Mouse (Mus musculus) forebrain, embryonic 12.5 days (tissue): ENCODE data around the gene Mtr. TPM values are rescaled to one million over a fixed set of nuclear protein-coding genes. Genes with fewer than 3 reads are reported as not detected.

ENCODE experiments used
- ATAC-seq: fragments of 200-750 bp; cut with Nextera tagmentation; 2 replicates; pipeline ENCODE4 v1.8.0; 2017; ENCODE audit warnings: moderate TSS enrichment; ENCODE audit not compliant: low FRiP score
- H3K27ac ChIP-seq: fragments of 300-500 bp; sonication (generic); 2 replicates; pipeline ENCODE4 v1.5.1; 2016; ENCODE audit warnings: mild to moderate bottlenecking
- H3K27me3 ChIP-seq: fragments of 300-500 bp; sonication (generic); 2 replicates; pipeline ENCODE4 v1.6.1; 2016; ENCODE audit warnings: mild to moderate bottlenecking
- H3K36me3 ChIP-seq: fragments of 300-500 bp; sonication (generic); replicated peaks from 2 replicates; pipeline ENCODE4 v1.6.1; 2016; ENCODE audit warnings: mild to moderate bottlenecking
- H3K4me1 ChIP-seq: fragments of 300-500 bp; sonication (generic); 2 replicates; pipeline ENCODE4 v1.6.1; 2016
- H3K4me2 ChIP-seq: fragments of 300-500 bp; sonication (generic); 2 replicates; pipeline ENCODE4 v1.6.1; 2016; ENCODE audit warnings: mild to moderate bottlenecking, moderate library complexity
- H3K4me3 ChIP-seq: fragments of 300-500 bp; sonication (generic); replicated peaks from 2 replicates; pipeline ENCODE4 v1.5.1; 2016; ENCODE audit warnings: mild to moderate bottlenecking
- H3K9ac ChIP-seq: fragments of 300-500 bp; sonication (generic); 2 replicates; pipeline ENCODE4 v1.6.1; 2016; ENCODE audit warnings: mild to moderate bottlenecking
- H3K9me3 ChIP-seq: fragments of 300-500 bp; sonication (generic); 2 replicates; pipeline ENCODE4 v1.6.1; 2016
- WGBS: fragments of 180-500 bp; shearing (Covaris S2); methylation state at CpG from one replicate; pipeline ENCODE4 v1.1.7; 2016; 5-methylcytosine and 5-hydroxymethylcytosine counted together
- polyA plus RNA-seq: library from polyadenylated mRNA; unstranded; fragments of >200 nt; fragmentation: Nextera tagmentation; extraction: Ambion mirVana; gene quantifications from 2 replicates; pipeline ENCODE4 v1.2.1, GENCODE M21; 2016

The Mtr gene
- polyA plus RNA-seq, 1 experiment from 2014 or later, result 11.6 TPM

DNA sequence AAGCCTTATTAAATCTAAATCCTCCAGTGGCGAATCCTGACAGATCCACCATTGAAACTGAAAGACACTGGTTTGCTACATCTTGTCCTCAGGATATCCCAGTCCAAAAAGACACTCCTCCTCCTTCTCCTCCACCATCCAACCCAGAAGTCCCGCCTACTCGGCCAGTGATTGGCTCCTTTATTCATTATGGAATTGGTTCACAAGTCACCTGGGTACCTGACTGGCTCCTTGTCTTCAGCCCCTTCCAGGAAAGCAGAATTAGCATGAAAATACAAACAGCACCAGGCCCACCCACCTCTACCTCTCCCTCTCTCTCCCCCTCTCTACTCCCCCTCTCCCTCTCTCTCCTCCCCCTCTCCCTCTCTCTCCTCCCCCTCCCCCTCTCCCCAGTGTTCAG lies 81.2 kb downstream of the Mtr start:
- 27% methylated on average over 3 of the region's 3 CpGs for WGBS
- Histone ChIP-seq H3K4me2 (no peak overlapping the region), H3K27ac (no peak overlapping the region), H3K27me3 (no peaks in the 10 kb centered on the region), H3K9ac (no peak overlapping the region), H3K4me3 (no peak overlapping the region), H3K4me1 (0 out of 2 replicates have a peak, but pooled peaks cover 2% of the 10 kb centered on the region), H3K36me3 (no peaks in the 10 kb centered on the region), H3K9me3 (no peaks in the 10 kb centered on the region)
- ATAC-seq, result no peak

- ATAC-seq, result no peak
- WGBS, result 35% methylated on average over 16 of the region's 16 CpGs
These were observed 81.8 kb downstream of the Mtr start for GRCm38 (mm10) chr13:12175988-12176736.

GRCm38 (mm10) chr13:12167276-12167675 lies 90.6 kb downstream of the Mtr start:
- Histone ChIP-seq H3K27ac (no peak overlapping the region), H3K4me3 (no peak overlapping the region), H3K9ac (no peak overlapping the region), H3K36me3 (no peaks in the 10 kb centered on the region), H3K4me2 (no peak overlapping the region), H3K9me3 (no peaks in the 10 kb centered on the region), H3K4me1 (peaks cover 5% of the 10 kb centered on the region), H3K27me3 (no peaks in the 10 kb centered on the region)
- ATAC-seq, result no peak
- 87% methylated on average over 9 of the region's 9 CpGs for WGBS

More at GRCm38 (mm10) chr13:12175988-12176736, 81.8 kb downstream of the Mtr start:
- H3K27ac ChIP-seq, result no peak overlapping the region
- no peaks in the 10 kb centered on the region for H3K27me3 ChIP-seq
- H3K9ac ChIP-seq, result no peak overlapping the region
- H3K4me3 ChIP-seq, result no peak overlapping the region
- no peaks in the 10 kb centered on the region for H3K9me3 ChIP-seq
- H3K4me1 ChIP-seq, result 0 out of 2 replicates have a peak, but pooled peaks cover 2% of the 10 kb centered on the region
- H3K36me3 ChIP-seq, result no peaks in the 10 kb centered on the region
- no peak overlapping the region for H3K4me2 ChIP-seq

DNA sequence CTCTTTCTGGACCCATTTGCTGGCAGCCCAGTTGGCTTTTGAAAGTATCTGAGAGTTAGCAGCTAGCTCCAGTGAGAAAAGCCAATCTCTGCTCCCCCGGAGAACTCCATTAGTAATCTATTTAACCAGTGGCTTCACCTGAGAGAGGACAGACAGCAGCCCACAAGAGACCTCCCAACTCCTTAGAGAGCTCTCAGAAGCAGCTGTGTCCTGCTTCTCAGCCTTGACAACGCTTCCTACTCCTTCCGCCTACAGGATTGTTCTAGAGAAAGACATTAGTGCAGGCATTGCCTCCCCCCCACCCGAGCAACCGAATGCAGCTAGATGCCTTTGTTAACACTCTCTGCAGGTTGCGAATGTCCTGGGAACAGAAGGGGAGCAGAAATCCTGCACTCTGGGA lies 91.5 kb downstream of the Mtr start:
- WGBS, result 12% methylated on average over 6 of the region's 6 CpGs
- H3K27me3 ChIP-seq, result no peaks in the 10 kb centered on the region
- no peak overlapping the region for H3K4me2 ChIP-seq
- no peak overlapping the region for H3K27ac ChIP-seq
- no peak overlapping the region for H3K9ac ChIP-seq
- peaks cover 5% of the 10 kb centered on the region for H3K4me1 ChIP-seq
- ATAC-seq, result no peak
- H3K9me3 ChIP-seq, result no peaks in the 10 kb centered on the region
- H3K36me3 ChIP-seq, result no peaks in the 10 kb centered on the region
- H3K4me3 ChIP-seq, result no peak overlapping the region

- ATAC-seq, result no peak
- 63% methylated on average over 7 of the region's 8 CpGs for WGBS
- H3K9me3 ChIP-seq, result no peaks in the 10 kb centered on the region
- no peak overlapping the region for H3K9ac ChIP-seq
- no peak overlapping the region for H3K27ac ChIP-seq
- H3K4me3 ChIP-seq, result no peak overlapping the region
- H3K4me2 ChIP-seq, result no peak overlapping the region
- no peaks in the 10 kb centered on the region for H3K27me3 ChIP-seq
- H3K4me1 ChIP-seq, result peaks cover 5% of the 10 kb centered on the region
- H3K36me3 ChIP-seq, result no peaks in the 10 kb centered on the region
These were observed 92.4 kb downstream of the Mtr start for GRCm38 (mm10) chr13:12165461-12166058.

- H3K27me3 ChIP-seq, result no peaks in the 10 kb centered on the region
- H3K9ac ChIP-seq, result no peak overlapping the region
- H3K4me1 ChIP-seq, result peaks cover 8% of the 10 kb centered on the region
- H3K27ac ChIP-seq, result no peak overlapping the region
- H3K36me3 ChIP-seq, result no peaks in the 10 kb centered on the region
- H3K9me3 ChIP-seq, result no peaks in the 10 kb centered on the region
- no peak overlapping the region for H3K4me2 ChIP-seq
- no peak overlapping the region for H3K4me3 ChIP-seq
- 94% methylated on average over 4 of the region's 4 CpGs for whole genome bisulfite sequencing
- ATAC-seq, result no peak
These were observed 95.5 kb downstream of the Mtr start for GRCm38 (mm10) chr13:12162457-12162856.

DNA sequence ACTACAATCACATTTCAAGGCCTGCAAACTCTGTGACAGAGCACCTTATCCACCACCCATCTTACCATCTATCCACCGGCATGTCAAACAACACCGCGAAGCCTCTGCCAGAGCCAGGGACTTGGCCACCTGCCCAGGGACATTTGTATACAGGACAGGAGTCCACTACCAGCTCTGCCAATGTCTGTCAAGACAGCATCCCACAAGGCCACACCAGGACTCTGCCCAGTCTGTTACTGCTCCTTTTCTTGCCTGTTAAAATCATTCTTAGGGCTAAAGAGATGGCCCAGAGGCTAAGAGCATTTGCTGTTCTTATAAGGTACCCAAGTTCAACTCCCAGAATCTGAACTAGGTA lies 97.8 kb downstream of the Mtr start:
- Histone ChIP-seq H3K9ac (no peak overlapping the region), H3K27ac (no peak overlapping the region), H3K36me3 (no peaks in the 10 kb centered on the region), H3K4me1 (peaks cover 3% of the 10 kb centered on the region; the same call in 1 of the 2 replicates), H3K4me3 (no peak overlapping the region), H3K9me3 (no peaks in the 10 kb centered on the region), H3K27me3 (no peaks in the 10 kb centered on the region), H3K4me2 (no peak overlapping the region)
- no peak for ATAC-seq
- 91% methylated on average over 3 of the region's 3 CpGs for WGBS

- Histone ChIP-seq H3K27me3 (no peaks in the 10 kb centered on the region), H3K4me3 (no peak overlapping the region), H3K27ac (peak overlapping the region; percentile 19; the same call in 1 of the 2 replicates), H3K4me2 (no peak overlapping the region), H3K9ac (no peak overlapping the region), H3K9me3 (no peaks in the 10 kb centered on the region), H3K4me1 (peaks cover 3% of the 10 kb centered on the region; the same call in 1 of the 2 replicates), H3K36me3 (no peaks in the 10 kb centered on the region)
- peak; percentile 41; the same call in 1 of the 2 replicates for ATAC-seq
- WGBS, result 64% methylated on average over 9 of the region's 9 CpGs
These were observed 98.4 kb downstream of the Mtr start for GRCm38 (mm10) chr13:12159288-12160120.

- H3K27me3 ChIP-seq, result no peaks in the 10 kb centered on the region
- H3K4me1 ChIP-seq, result no peaks in the 10 kb centered on the region
- H3K4me2 ChIP-seq, result no peak overlapping the region
- no peak overlapping the region for H3K4me3 ChIP-seq
- no peak for ATAC-seq
- H3K27ac ChIP-seq, result no peak overlapping the region
- 82% methylated on average over 11 of the region's 11 CpGs for WGBS
- no peaks in the 10 kb centered on the region for H3K36me3 ChIP-seq
- H3K9me3 ChIP-seq, result no peaks in the 10 kb centered on the region
- no peak overlapping the region for H3K9ac ChIP-seq
These were observed 104.0 kb downstream of the Mtr start for GRCm38 (mm10) chr13:12153922-12154321.

DNA sequence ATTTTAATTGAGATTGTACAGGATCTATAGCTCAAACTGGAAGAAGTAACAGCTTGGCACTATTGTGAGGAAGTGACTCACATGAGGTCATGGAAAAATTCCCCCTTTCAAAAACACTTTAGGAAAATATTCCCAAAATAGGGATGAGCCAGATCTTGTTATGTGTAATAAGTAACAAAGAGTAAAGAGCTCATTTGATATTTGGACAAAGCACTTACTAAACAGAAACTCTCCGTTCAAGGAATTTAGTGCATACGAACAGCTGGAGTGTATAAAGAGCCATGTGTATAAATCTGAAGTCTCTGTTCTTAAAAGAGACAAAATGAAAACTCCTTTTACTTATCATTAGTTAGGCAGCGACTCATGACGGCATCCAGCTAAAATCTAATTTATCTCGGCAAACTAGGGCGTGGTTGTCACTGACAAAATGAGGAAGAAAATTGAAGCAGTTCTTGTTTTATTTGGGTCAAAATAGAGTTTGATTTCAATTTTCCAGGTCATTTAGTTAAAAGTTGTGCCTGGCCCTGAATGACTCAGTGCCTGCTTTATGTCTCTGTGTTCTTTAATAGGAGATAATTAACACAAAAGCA lies 110.9 kb downstream of the Mtr start:
- Histone ChIP-seq H3K27ac (no peak overlapping the region), H3K9ac (no peak overlapping the region), H3K36me3 (no peaks in the 10 kb centered on the region), H3K27me3 (no peaks in the 10 kb centered on the region), H3K4me2 (no peak overlapping the region), H3K4me3 (no peak overlapping the region), H3K9me3 (no peaks in the 10 kb centered on the region), H3K4me1 (no peaks in the 10 kb centered on the region)
- ATAC-seq, result no peak
- 82% methylated on average over 6 of the region's 6 CpGs for WGBS

DNA sequence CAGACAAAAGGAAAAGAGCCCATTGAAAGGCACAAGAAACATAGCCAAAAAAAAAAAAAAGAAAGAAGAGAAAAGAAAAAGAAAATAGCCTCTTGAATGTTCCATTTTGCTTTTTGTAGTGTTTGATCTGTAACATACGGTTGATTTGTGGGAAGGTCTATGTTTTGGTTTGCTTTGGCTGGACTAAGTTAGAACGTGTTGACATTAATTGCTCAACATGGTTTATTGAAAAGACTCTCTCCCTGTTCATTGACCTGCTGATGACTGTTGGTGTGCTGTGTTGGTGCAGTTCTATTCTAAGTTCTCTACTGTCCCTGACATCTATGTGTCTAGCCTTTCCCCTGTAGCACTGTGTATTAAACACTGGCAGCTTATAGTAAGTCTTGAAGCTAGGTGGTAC lies 111.5 kb downstream of the Mtr start:
- Histone ChIP-seq H3K4me3 (no peak overlapping the region), H3K36me3 (no peaks in the 10 kb centered on the region), H3K4me2 (no peak overlapping the region), H3K4me1 (no peaks in the 10 kb centered on the region), H3K9me3 (no peaks in the 10 kb centered on the region), H3K27me3 (no peaks in the 10 kb centered on the region), H3K9ac (no peak overlapping the region), H3K27ac (no peak overlapping the region)
- no peak for ATAC-seq
- WGBS, result 92% methylated on average over 2 of the region's 2 CpGs

GRCm38 (mm10) chr13:12143347-12143746 lies 114.6 kb downstream of the Mtr start:
- no peak overlapping the region for H3K27ac ChIP-seq
- no peaks in the 10 kb centered on the region for H3K27me3 ChIP-seq
- H3K9ac ChIP-seq, result no peak overlapping the region
- no peak overlapping the region for H3K4me2 ChIP-seq
- H3K4me1 ChIP-seq, result no peaks in the 10 kb centered on the region
- no peak for ATAC-seq
- no peaks in the 10 kb centered on the region for H3K9me3 ChIP-seq
- H3K36me3 ChIP-seq, result no peaks in the 10 kb centered on the region
- H3K4me3 ChIP-seq, result no peak overlapping the region
- 92% methylated on average over 5 of the region's 5 CpGs for whole genome bisulfite sequencing
